Mouse (Mus musculus) layer of hippocampus, postnatal 36 days (tissue): ENCODE results near the gene H2al1j. TPM values are rescaled to one million over a fixed set of nuclear protein-coding genes. Genes with fewer than 3 reads are reported as not detected.

Experiments used
- total RNA-seq, 2 experiments: library from RNA; stranded (reverse); gene quantifications; 2 replicates each; pipeline ENCODE4 v1.2.3; 2021

The H2al1j gene
- total RNA-seq, 2 experiments from 2014 or later, result not detected

Other genes starting within 250 kb of the H2al1j start
- not detected for gene H2al1a, start 28.6 kb upstream of the H2al1j start, total RNA-seq
- gene H2al1b, start 25.4 kb upstream of the H2al1j start, total RNA-seq, result not detected
- gene H2al1c, start 22.2 kb upstream of the H2al1j start, total RNA-seq, result not detected
- gene H2al1d, start 19.0 kb upstream of the H2al1j start, total RNA-seq, result not detected
- gene H2al1e, start 15.9 kb upstream of the H2al1j start, total RNA-seq, result not detected
- not detected for gene H2al1f, start 12.7 kb upstream of the H2al1j start, total RNA-seq
- gene H2al1g, start 9.6 kb upstream of the H2al1j start, total RNA-seq, result not detected
- gene H2al1h, start 6.3 kb upstream of the H2al1j start, total RNA-seq, result not detected
- not detected for gene H2al1i, start 3.2 kb upstream of the H2al1j start, total RNA-seq